Mouse (Mus musculus) megakaryocyte progenitor cell, adult 5-6 weeks (primary cell): Measurements from ENCODE around the gene Rcbtb2. TPM values are rescaled to one million over a fixed set of nuclear protein-coding genes. Genes with fewer than 3 reads are reported as not detected.
"Not testable (repeated sequence)": the region's sequence is repeated elsewhere in the genome, so short reads cannot be mapped to it uniquely, and the experiment has no call there.

Experiments used
- ATAC-seq: replicated peaks from 2 replicates; pipeline ENCODE4 v1.8.0; 2016; ENCODE audit warnings: mild to moderate bottlenecking, moderate TSS enrichment, inconsistent platforms; ENCODE audit not compliant: poor library complexity
- total RNA-seq, 2 experiments: library from RNA; stranded (forward) in 1 of 2; stranded (reverse) in 1 of 2; fragments of 157-497, 149-512 nt in 1 of 2; fragments of 200-1000 nt in 1 of 2; gene quantifications; 2 replicates each; pipeline versions ENCODE4 v1.2.3 to v1.2.4; 2015 to 2017

Rcbtb2 gene
- 51.8 and 54.3 TPM in 2 replicates for total RNA-seq (2015)
- total RNA-seq (2017), result 25.6 and 31.8 TPM in 2 replicates

GRCm38 (mm10) chr14:73122923-73123278, at the start of gene Rcbtb2:
Rcbtb2 (plus strand) TSS chr14:73123037.
- no peak for ATAC-seq

GRCm38 (mm10) chr14:73083563-73083962, 39.3 kb upstream of the Rcbtb2 start:
- ATAC-seq, result no peak

GRCm38 (mm10) chr14:73086425-73086824, 36.4 kb upstream of the Rcbtb2 start:
- no peak for ATAC-seq

- peak; percentile 91 for ATAC-seq
These were observed 35.6 kb upstream of the Rcbtb2 start for GRCm38 (mm10) chr14:73087247-73087646.

GRCm38 (mm10) chr14:73087746-73088145, 35.1 kb upstream of the Rcbtb2 start:
- ATAC-seq, result 0 out of 2 replicates have a peak, but pooled peaks have one; percentile 5

- no peak for ATAC-seq
These were observed 34.6 kb upstream of the Rcbtb2 start for GRCm38 (mm10) chr14:73088224-73088623.

- peak; percentile 57; the same call in 1 of the 2 replicates for ATAC-seq
These were observed 30.0 kb upstream of the Rcbtb2 start for GRCm38 (mm10) chr14:73092871-73093270.

GRCm38 (mm10) chr14:73094802-73095550, 27.9 kb upstream of the Rcbtb2 start:
- ATAC-seq, result no peak

- ATAC-seq, result peak; percentile 98
These were observed 24.0 kb upstream of the Rcbtb2 start for GRCm38 (mm10) chr14:73098677-73099387.

GRCm38 (mm10) chr14:73102270-73102865, 20.5 kb upstream of the Rcbtb2 start:
- ATAC-seq, result no peak

GRCm38 (mm10) chr14:73102986-73103385, 19.9 kb upstream of the Rcbtb2 start:
- ATAC-seq, result not testable (repeated sequence)

GRCm38 (mm10) chr14:73104913-73105312, 17.9 kb upstream of the Rcbtb2 start:
- no peak for ATAC-seq

- peak; percentile 87 for ATAC-seq
These were observed 17.2 kb upstream of the Rcbtb2 start for GRCm38 (mm10) chr14:73105407-73106185.

- peak; percentile 40 for ATAC-seq
These were observed 16.6 kb upstream of the Rcbtb2 start for GRCm38 (mm10) chr14:73106234-73106711.

- no peak for ATAC-seq
These were observed 15.9 kb upstream of the Rcbtb2 start for GRCm38 (mm10) chr14:73106957-73107356.

- no peak for ATAC-seq
These were observed 15.5 kb upstream of the Rcbtb2 start for GRCm38 (mm10) chr14:73107371-73107770.

GRCm38 (mm10) chr14:73107952-73108351, 14.9 kb upstream of the Rcbtb2 start:
- ATAC-seq, result no peak; the same call in 1 of the 2 replicates

GRCm38 (mm10) chr14:73110682-73111081, 12.2 kb upstream of the Rcbtb2 start:
- ATAC-seq, result no peak

- ATAC-seq, result no peak
These were observed 11.7 kb upstream of the Rcbtb2 start for GRCm38 (mm10) chr14:73111091-73111490.

GRCm38 (mm10) chr14:73112186-73112840, 10.5 kb upstream of the Rcbtb2 start:
- peak; percentile 59 for ATAC-seq
